Mouse (Mus musculus): ENCODE measurements around the gene Actr10.

DNA sequence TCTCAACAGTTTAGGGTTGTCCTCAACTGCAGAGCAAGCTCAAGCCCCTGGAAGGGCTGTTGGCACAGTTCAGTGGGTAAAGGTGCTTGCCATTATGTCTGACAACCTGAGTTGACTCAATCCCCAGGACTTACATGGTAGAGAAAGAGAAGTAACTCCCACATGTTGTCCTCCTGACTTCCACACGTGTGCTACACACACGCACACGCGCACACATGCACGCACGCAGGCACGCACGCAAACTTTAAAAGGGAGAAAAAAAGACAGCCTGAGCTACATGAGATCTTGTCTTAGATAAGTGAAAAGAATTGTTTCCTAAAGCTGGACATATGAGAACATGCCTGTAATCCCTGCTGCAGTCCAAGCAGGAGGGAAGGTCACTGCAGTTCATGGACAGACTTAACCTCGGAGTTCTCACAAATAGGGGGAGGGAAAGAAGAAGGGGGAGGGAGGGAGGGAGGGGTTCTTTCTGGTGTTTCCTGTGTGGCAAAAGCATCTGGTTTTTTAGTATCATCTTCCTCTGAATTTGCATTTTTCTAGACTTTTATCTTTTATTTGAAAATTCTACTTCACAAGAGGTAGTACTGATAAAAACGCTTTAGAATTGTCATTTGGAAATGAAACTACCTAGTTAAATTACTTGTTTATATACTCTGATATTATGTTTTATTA is 9.1 kb downstream of the Actr10 start:
- TF ChIP-seq POLR2A (IDR thresholded peaks at IDR 0.05; ENCODE audit: low read depth, low read length), result no peak
- no peak for TF ChIP-seq CTCF (IDR thresholded peaks at IDR 0.05; ENCODE audit: extremely low read depth, insufficient read depth, insufficient read length, insufficient replicate concordance)
